In genomic region chr15:82211281-82211680, GRCm38 (mm10) we compare ENCODE assay signal across 9 mouse cellular contexts. TPM values are rescaled to one million over a fixed set of nuclear protein-coding genes. Genes with fewer than 3 reads are reported as not detected.
DNase-seq lines count a peak whose midpoint lies in the region; ATAC-seq and TF ChIP-seq lines count a peak whose summit lies in the region.
"Had no signal": no experiment of that assay in that cellular context is flagged by ENCODE, and none has a peak within 500 bp of the region (broad histone marks: within the 10 kb centered on the region; RNA-seq: fewer than 3 reads in every experiment).

No protein-coding gene starts in this region.

- H3K4me1 ChIP-seq in megakaryocyte, embryonic 14.5 days: peaks cover 27% of the 10 kb centered on the region
- H3K4me1 ChIP-seq in limb, embryonic 15.5 days: peaks cover 46% of the 10 kb centered on the region
- peaks cover 2% of the 10 kb centered on the region; the same call in 1 of the 2 replicates for H3K4me1 ChIP-seq in stomach, postnatal 0 days (replicated peaks; ENCODE audit: control insufficient read depth, insufficient read depth)

- peaks cover 67% of the 10 kb centered on the region for H3K27me3 ChIP-seq in megakaryocyte, embryonic 14.5 days (replicated peaks)
- H3K27me3 ChIP-seq in limb, embryonic 15.5 days: peaks cover 97% of the 10 kb centered on the region
- H3K27me3 ChIP-seq in stomach, postnatal 0 days (ENCODE audit: control insufficient read depth, insufficient read depth, low read length): peaks cover 10% of the 10 kb centered on the region; the same call in 1 of the 2 replicates

- no peak for TF ChIP-seq EP300 in stomach, postnatal 0 days (optimal IDR thresholded peaks at IDR 0.05)

- no peak for TF ChIP-seq CTCF in stomach, postnatal 0 days (IDR thresholded peaks at IDR 0.05; ENCODE audit: low read depth)

- no peak for ATAC-seq in megakaryocyte, adult 5-6 weeks (ENCODE audit: poor library complexity, severe bottlenecking)
- ATAC-seq in limb, embryonic 15.5 days (ENCODE audit: insufficient number of reproducible peaks, low FRiP score, low TSS enrichment, low read depth): no peak
- ATAC-seq in stomach, postnatal 0 days (ENCODE audit: low FRiP score, low TSS enrichment): no peak
- ATAC-seq in erythroid progenitor cell, adult 5-6 weeks (replicated peaks; ENCODE audit: low FRiP score, poor library complexity, severe bottlenecking): no peak

- H3K4me2 ChIP-seq in limb, embryonic 15.5 days: peak overlapping the region; percentile 94
- H3K4me2 ChIP-seq in stomach, postnatal 0 days (replicated peaks; ENCODE audit: low read depth): peak overlapping the region; percentile 72

- no peaks in the 10 kb centered on the region for H3K9me3 ChIP-seq in megakaryocyte, embryonic 14.5 days
- no peaks in the 10 kb centered on the region for H3K9me3 ChIP-seq in limb, embryonic 15.5 days
- no peaks in the 10 kb centered on the region for H3K9me3 ChIP-seq in stomach, postnatal 0 days (ENCODE audit: control insufficient read depth, low read length)

- H3K9ac ChIP-seq in limb, embryonic 15.5 days: no peak overlapping the region
- no peak overlapping the region for H3K9ac ChIP-seq in stomach, postnatal 0 days (ENCODE audit: low read length)

- DNase-seq in cerebellum, adult 9-11 months: peak; percentile 53
- no peak for DNase-seq in cerebellum, adult 11 months
- DNase-seq in stomach, postnatal 0 days (ENCODE audit: low spot score): no peak
- no peak for DNase-seq in frontal cortex, postnatal 14 days (ENCODE audit: low spot score in 2 of 2)

- peaks cover 30% of the 10 kb centered on the region for H3K36me3 ChIP-seq in megakaryocyte, embryonic 14.5 days (replicated peaks; ENCODE audit: low read length)
- H3K36me3 ChIP-seq in limb, embryonic 15.5 days: no peaks in the 10 kb centered on the region
- H3K36me3 ChIP-seq in stomach, postnatal 0 days (ENCODE audit: control insufficient read depth, insufficient read depth, low read length): no peaks in the 10 kb centered on the region; the same call in 1 of the 2 replicates

- no peak overlapping the region for H3K27ac ChIP-seq in limb, embryonic 15.5 days
- H3K27ac ChIP-seq in stomach, postnatal 0 days (replicated peaks): no peak overlapping the region

- WGBS in limb, embryonic 15.5 days: 2% methylated on average over 11 of the region's 11 CpGs
- 4% methylated on average over 11 of the region's 11 CpGs for WGBS in stomach, postnatal 0 days

- peak overlapping the region; percentile 44 for H3K4me3 ChIP-seq in megakaryocyte, embryonic 14.5 days (replicated peaks)
- peak overlapping the region; percentile 49 for H3K4me3 ChIP-seq in limb, embryonic 15.5 days
- peak overlapping the region; percentile 45 for H3K4me3 ChIP-seq in stomach, postnatal 0 days (ENCODE audit: low read depth, low read length)

RNA-seq across cellular contexts. Expression of gene Shisa8, which starts 1.3 kb away (rescaled TPM):
- polyA plus RNA-seq in megakaryocyte, embryonic 14.5 days (2012; ENCODE audit: insufficient read depth, low replicate concordance): 0.89 TPM in 1 of 2 replicates, not detected in the other
- 0.14 TPM in 1 of 2 replicates, not detected in the other for total RNA-seq in megakaryocyte, adult 5-6 weeks (2015)
- total RNA-seq in megakaryocyte, adult 5-6 weeks (2017): not detected in 2 replicates
- 0.25 and 0.40 TPM in 2 replicates for polyA plus RNA-seq in limb, embryonic 15.5 days (2015; fragmentation: Nextera tagmentation; extraction: Ambion mirVana)
- 0.06 and 0.23 TPM in 2 replicates for polyA plus RNA-seq in stomach, postnatal 0 days (2015; fragmentation: Nextera tagmentation; extraction: Ambion mirVana)
- not detected in 2 replicates for total RNA-seq in erythroid progenitor cell, adult 5-6 weeks (2015; ENCODE audit: low replicate concordance)
- not detected in 2 replicates for total RNA-seq in erythroid progenitor cell, adult 5-6 weeks (2017; ENCODE audit: low replicate concordance)

RNA-seq across cellular contexts. Expression of gene Tnfrsf13c, which starts 12.9 kb away (rescaled TPM):
- not detected in 2 replicates for polyA plus RNA-seq in megakaryocyte, embryonic 14.5 days (2012; ENCODE audit: insufficient read depth, low replicate concordance)
- total RNA-seq in megakaryocyte, adult 5-6 weeks (2015): 1.8 and 2.7 TPM in 2 replicates
- total RNA-seq in megakaryocyte, adult 5-6 weeks (2017): 1.0 and 1.5 TPM in 2 replicates
- 0.19 and 0.29 TPM in 2 replicates for polyA plus RNA-seq in limb, embryonic 15.5 days (2015; fragmentation: Nextera tagmentation; extraction: Ambion mirVana)
- polyA plus RNA-seq in stomach, postnatal 0 days (2015; fragmentation: Nextera tagmentation; extraction: Ambion mirVana): not detected in 2 replicates
- total RNA-seq in erythroid progenitor cell, adult 5-6 weeks (2015; ENCODE audit: low replicate concordance): 13.4 and 15.5 TPM in 2 replicates
- total RNA-seq in erythroid progenitor cell, adult 5-6 weeks (2017; ENCODE audit: low replicate concordance): 6.7 and 11.9 TPM in 2 replicates
- total RNA-seq: adrenal gland, adult 2 months had no signal

RNA-seq across cellular contexts. Expression of gene Cenpm, which starts 33.3 kb away (rescaled TPM):
- polyA plus RNA-seq in megakaryocyte, embryonic 14.5 days (2012; ENCODE audit: insufficient read depth, low replicate concordance): 9.2 and 32.0 TPM in 2 replicates
- total RNA-seq in megakaryocyte, adult 5-6 weeks (2015): 20.3 and 32.9 TPM in 2 replicates
- 10.0 and 19.5 TPM in 2 replicates for total RNA-seq in megakaryocyte, adult 5-6 weeks (2017)
- polyA plus RNA-seq in limb, embryonic 15.5 days (2015; fragmentation: Nextera tagmentation; extraction: Ambion mirVana): 48.5 and 49.5 TPM in 2 replicates
- 24.0 and 27.0 TPM in 2 replicates for polyA plus RNA-seq in stomach, postnatal 0 days (2015; fragmentation: Nextera tagmentation; extraction: Ambion mirVana)
- total RNA-seq in erythroid progenitor cell, adult 5-6 weeks (2015; ENCODE audit: low replicate concordance): 50.7 and 56.2 TPM in 2 replicates
- total RNA-seq in erythroid progenitor cell, adult 5-6 weeks (2017; ENCODE audit: low replicate concordance): 11.6 and 36.7 TPM in 2 replicates

RNA-seq across cellular contexts. Expression of gene 1500009C09Rik, which starts 40.9 kb away (rescaled TPM):
- 0.06 TPM in 1 of 2 replicates, not detected in the other for polyA plus RNA-seq in megakaryocyte, embryonic 14.5 days (2012; ENCODE audit: insufficient read depth, low replicate concordance)
- not detected in 2 replicates for total RNA-seq in megakaryocyte, adult 5-6 weeks (2015)
- total RNA-seq in megakaryocyte, adult 5-6 weeks (2017): not detected in 2 replicates
- polyA plus RNA-seq in limb, embryonic 15.5 days (2015; fragmentation: Nextera tagmentation; extraction: Ambion mirVana): not detected in 2 replicates
- 0.23 and 0.24 TPM in 2 replicates for polyA plus RNA-seq in stomach, postnatal 0 days (2015; fragmentation: Nextera tagmentation; extraction: Ambion mirVana)
- total RNA-seq in erythroid progenitor cell, adult 5-6 weeks (2015; ENCODE audit: low replicate concordance): not detected in 2 replicates
- total RNA-seq in erythroid progenitor cell, adult 5-6 weeks (2017; ENCODE audit: low replicate concordance): not detected in 2 replicates
